Mouse (Mus musculus) embryo, embryonic 10.5 days (tissue): Measurements from ENCODE around the gene Tmprss9.
"Not testable (repeated sequence)": the region's sequence is repeated elsewhere in the genome, so short reads cannot be mapped to it uniquely, and the experiment has no call there.

Source experiments
- DNase-seq: peaks from one replicate; pipeline ENCODE4 v3.0.0-alpha.2; 2015; ENCODE audit warnings: low spot score

Gene Tmprss9

DNA sequence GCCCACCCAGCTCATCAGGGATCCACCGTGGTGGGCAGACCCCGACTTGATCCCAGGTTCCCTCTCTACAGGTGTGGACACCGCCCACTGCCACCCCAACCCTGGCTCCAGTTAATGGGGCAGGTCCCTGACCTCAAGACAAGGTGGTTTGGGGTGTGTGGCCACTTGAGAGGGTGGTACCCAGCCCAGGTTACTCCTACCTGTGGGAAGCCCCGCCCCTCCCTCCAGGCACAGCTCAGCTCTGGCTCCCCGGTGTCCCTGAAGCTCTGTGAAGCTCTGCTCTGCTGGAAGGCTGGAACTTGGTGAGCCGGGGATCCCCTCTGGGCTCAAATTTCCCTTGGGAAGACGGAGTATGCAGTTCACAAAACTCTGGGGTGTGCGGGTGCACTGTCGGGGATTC lies at the start of gene Tmprss9:
Gene Tmprss9 (plus strand): TSS at position 268 of the 400 bp plus-strand sequence.
- DNase-seq = no peak

GRCm38 (mm10) chr10:80821991-80822390 lies 49.7 kb upstream of the Tmprss9 start:
- peak; percentile 56 for DNase-seq

DNA sequence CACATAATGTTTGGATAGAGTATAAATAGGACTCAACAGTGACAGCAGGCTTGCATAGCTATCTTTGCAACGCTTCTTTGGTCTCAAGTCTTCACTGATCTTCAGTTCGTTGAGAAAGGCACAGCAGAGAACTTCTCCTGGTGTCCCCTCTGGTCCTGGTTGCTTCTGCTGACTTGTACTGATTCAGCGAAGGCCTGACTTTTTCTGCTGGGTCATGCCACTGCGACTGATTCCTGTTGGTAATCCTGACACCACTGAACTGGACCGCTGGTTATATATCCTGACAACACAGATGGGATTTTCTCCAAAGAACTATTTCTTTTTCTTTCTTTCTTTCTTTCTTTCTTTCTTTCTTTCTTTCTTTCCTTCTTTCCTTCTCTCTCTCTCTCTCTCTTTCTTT lies 49.1 kb upstream of the Tmprss9 start:
- no peak for DNase-seq

DNA sequence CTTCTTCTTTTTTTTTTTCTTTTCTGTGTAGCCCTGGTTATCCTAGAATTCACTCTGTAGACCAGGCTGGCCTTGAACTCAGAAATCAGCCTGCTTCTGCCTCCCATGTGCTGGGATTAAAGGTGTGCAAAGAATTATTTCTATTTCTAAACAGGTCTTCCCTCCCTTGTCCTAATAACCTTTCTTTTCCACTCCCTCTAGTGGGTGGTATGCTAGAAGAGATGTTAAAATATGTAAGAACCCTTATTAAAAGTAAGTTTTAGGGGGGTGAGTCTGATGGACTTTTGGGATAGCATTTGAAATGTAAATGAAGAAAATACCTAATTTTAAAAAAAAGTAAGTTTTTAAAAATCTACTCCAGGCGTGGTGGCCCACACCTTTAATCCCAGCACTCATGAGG lies 48.3 kb upstream of the Tmprss9 start:
- DNase-seq = no peak

DNA sequence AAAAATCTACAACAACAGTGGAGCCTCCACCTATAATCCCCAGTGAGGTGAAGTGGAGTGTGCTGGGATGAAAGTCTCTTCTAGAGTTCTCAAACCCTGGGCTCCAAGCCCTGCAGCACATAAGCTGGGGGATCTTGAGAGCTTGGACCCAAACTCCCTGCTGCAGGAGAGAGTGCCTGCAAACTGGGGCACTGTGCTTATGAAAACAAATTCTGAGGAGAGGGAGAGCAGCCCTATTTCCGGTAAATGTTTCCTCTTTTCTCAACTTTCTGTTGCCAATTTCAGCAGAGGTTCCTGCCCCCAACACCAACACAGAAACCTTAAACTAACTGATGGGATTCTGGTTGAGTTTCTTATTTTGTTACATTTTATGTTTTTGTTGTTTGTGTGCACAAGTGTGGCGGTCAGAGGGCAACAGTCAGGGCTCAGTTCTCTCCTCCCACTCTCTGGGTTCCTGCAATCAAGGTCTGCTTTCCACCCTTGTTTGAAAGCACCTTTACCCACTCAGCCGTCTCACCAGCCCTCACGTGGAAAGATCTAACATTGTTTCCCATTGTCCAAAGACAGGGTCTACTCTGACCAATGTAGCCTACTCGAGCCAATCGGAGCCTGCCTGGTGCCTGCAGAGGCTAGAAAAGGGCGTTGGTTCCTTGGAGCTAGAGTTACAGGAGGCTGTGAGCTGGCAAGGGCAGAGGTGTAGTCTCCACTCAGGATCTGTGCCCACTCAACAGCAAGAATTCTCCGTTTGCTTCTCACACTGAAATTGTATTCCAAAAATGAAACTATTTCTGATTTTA lies 47.6 kb upstream of the Tmprss9 start:
- DNase-seq = no peak

- no peak for DNase-seq
These were observed 46.8 kb upstream of the Tmprss9 start for GRCm38 (mm10) chr10:80824827-80825226.

- DNase-seq = peak; percentile 100
These were observed 45.2 kb upstream of the Tmprss9 start, which contains the start of gene Oaz1 for GRCm38 (mm10) chr10:80826151-80827062. TSS of gene Oaz1 (plus strand) at chr10:80826656.

- no peak for DNase-seq
These were observed 44.4 kb upstream of the Tmprss9 start for GRCm38 (mm10) chr10:80827063-80827869.

GRCm38 (mm10) chr10:80827870-80828420 lies 43.7 kb upstream of the Tmprss9 start:
- no peak for DNase-seq

DNA sequence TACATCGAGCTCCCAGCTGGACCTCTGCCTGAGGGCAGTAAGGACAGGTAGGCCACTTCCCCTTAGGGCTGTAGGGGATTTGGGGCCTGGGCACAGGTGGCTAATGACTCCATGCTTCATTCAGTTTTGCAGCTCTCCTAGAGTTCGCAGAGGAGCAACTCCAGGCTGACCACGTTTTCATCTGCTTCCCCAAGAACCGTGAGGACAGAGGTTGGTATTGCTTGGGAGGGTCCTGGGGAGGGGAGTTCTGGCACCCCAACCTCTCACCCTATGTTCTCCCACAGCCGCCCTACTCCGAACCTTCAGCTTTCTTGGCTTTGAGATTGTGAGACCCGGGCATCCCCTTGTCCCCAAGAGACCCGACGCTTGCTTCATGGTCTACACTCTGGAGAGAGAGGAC lies 43.1 kb upstream of the Tmprss9 start:
- not testable (repeated sequence) for DNase-seq

GRCm38 (mm10) chr10:80829359-80830278 lies 42.0 kb upstream of the Tmprss9 start:
- no peak for DNase-seq

DNA sequence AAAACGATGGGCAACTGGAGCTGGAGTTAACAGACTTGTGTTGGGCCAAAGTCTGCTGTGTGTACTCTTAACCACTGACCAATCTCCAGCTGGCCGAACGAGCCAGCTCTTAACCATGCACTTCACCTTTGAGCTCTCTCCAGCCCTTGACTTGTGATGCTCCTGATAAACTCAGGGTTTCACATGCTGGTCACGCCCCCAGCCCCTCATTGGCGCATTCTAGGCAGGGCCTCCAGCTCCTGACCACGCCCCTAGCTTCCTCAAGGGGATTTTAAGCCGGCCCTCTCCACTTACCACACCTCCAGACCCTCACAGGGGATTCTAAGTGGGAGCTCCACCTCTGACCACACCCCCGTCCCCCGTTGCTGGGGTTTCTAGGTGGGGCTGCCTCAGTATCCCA lies 40.5 kb upstream of the Tmprss9 start:
- DNase-seq = peak; percentile 93

DNA sequence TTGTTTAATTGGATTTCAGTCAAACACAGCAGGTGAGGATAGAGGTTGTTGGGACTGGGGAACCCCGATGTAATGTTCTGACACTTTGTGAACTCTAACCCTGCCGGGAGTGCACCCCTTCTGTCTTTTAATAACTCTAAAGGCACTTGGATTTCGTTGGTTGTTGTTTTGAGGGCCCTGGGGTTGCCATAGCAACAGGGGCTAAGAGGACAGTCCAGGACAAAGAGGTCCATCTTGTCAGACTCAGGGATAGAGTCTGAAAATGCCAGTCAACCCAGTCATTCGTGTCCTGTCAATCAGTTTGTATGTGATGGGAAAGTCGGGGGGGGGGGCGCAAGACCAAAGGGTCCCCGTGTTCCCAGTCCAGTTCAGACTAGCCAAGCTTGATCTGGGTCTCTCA lies 38.8 kb upstream of the Tmprss9 start:
- no peak for DNase-seq

GRCm38 (mm10) chr10:80835617-80836016 lies 36.0 kb upstream of the Tmprss9 start:
- DNase-seq = no peak

DNA sequence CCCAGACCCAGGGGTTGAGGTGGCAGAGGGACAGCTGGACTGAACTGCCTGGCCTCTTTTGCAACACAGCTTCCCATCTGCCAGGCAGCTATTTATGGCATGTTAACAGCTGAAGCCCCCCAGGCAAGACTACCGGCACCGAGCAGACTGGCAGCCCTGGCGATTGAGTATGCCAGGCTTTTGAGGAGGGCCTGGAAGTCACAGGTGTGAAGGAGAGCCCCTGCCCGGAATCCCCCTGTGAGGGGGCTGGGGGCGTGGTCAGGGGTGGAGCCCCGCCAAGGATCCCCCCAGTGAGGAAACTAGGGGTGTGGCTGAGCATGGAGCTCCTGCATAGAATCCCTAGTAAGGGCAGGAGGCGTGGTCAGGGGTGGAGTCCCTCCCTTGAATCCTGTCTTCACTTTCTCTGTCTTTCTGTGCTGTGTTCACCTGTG lies 34.7 kb upstream of the Tmprss9 start:
- no peak for DNase-seq

GRCm38 (mm10) chr10:80837827-80838226 lies 33.8 kb upstream of the Tmprss9 start:
- no peak for DNase-seq

DNA sequence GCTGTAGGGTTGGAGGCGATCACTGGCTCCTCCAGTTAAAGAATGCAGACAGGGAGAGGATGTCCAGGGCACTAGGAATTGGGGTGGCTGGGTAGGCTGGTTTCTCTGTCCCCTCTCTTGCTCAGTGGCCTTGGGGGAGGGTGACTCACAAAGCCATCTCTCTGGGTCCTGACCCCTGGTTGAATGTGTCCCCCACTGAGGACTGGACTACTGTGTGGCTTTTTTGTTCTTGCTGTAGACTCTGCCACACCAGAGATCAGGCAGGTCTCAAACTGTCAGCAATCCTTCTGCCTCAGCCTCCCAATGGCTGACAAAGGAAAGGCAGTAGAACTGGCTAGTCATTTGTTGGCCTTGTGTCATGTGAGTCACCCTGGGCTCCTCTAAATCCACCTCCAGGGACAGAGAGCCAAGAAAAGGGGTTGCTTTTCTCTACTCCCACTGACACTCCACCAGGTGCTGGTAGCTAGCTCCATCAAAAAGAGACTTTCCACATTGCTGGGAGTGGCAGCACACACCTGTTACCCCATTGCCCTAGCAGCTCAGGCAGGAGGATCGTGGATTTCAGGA lies 33.2 kb upstream of the Tmprss9 start:
- DNase-seq = no peak

- no peak for DNase-seq
These were observed 31.8 kb upstream of the Tmprss9 start for GRCm38 (mm10) chr10:80839848-80840247.

GRCm38 (mm10) chr10:80841685-80842084 lies 30.0 kb upstream of the Tmprss9 start:
- no peak for DNase-seq

- DNase-seq = no peak
These were observed 29.3 kb upstream of the Tmprss9 start for GRCm38 (mm10) chr10:80842334-80842733.
